Mouse (Mus musculus) A20 (cell line): ENCODE results near the gene Krt6b.
"Not testable (repeated sequence)": the region's sequence is repeated elsewhere in the genome, so short reads cannot be mapped to it uniquely, and the experiment has no call there.

Experiments used
- DNase-seq: peaks from one replicate; pipeline ENCODE4 v3.0.0-alpha.2; 2011; ENCODE audit warnings: low read depth, low spot score

Gene Krt6b

GRCm38 (mm10) chr15:101680187-101680586 lies at the start of gene Krt6b:
Gene Krt6b (minus strand): TSS chr15:101680287.
- no peak for DNase-seq

- DNase-seq: no peak
Measured at GRCm38 (mm10) chr15:101724686-101725085, 44.6 kb upstream of the Krt6b start.

- no peak for DNase-seq
Measured at GRCm38 (mm10) chr15:101715831-101716230, 35.7 kb upstream of the Krt6b start.

- no peak for DNase-seq
Measured at GRCm38 (mm10) chr15:101714356-101714755, 34.3 kb upstream of the Krt6b start.

GRCm38 (mm10) chr15:101713731-101714130 lies 33.6 kb upstream of the Krt6b start:
- no peak for DNase-seq

- no peak for DNase-seq
Measured at GRCm38 (mm10) chr15:101712720-101713119, 32.6 kb upstream of the Krt6b start, which contains the start of gene Krt5. Gene Krt5 (minus strand): TSS chr15:101712898.

- peak; percentile 24 for DNase-seq
Measured at GRCm38 (mm10) chr15:101708683-101709082, 28.6 kb upstream of the Krt6b start.

- no peak for DNase-seq
Measured at GRCm38 (mm10) chr15:101707454-101707853, 27.4 kb upstream of the Krt6b start.

GRCm38 (mm10) chr15:101704066-101704465 lies 24.0 kb upstream of the Krt6b start:
- peak; percentile 36 for DNase-seq

GRCm38 (mm10) chr15:101702380-101702779 lies 22.3 kb upstream of the Krt6b start:
- DNase-seq: no peak

- no peak for DNase-seq
Measured at GRCm38 (mm10) chr15:101699866-101700265, 19.8 kb upstream of the Krt6b start.

- DNase-seq: no peak
Measured at GRCm38 (mm10) chr15:101699192-101699591, 19.1 kb upstream of the Krt6b start.

GRCm38 (mm10) chr15:101697326-101698188 lies 17.5 kb upstream of the Krt6b start:
- DNase-seq: no peak

- DNase-seq: no peak
Measured at GRCm38 (mm10) chr15:101694207-101694606, 14.1 kb upstream of the Krt6b start, which contains the start of gene Krt6a. Gene Krt6a (minus strand): TSS chr15:101694307.

- DNase-seq: not testable (repeated sequence)
Measured at GRCm38 (mm10) chr15:101690460-101690859, 10.4 kb upstream of the Krt6b start.

- no peak for DNase-seq
Measured at GRCm38 (mm10) chr15:101688161-101688560, 8.1 kb upstream of the Krt6b start.

- DNase-seq: no peak
Measured at GRCm38 (mm10) chr15:101675978-101676377, 4.1 kb downstream of the Krt6b start.

GRCm38 (mm10) chr15:101652736-101653265 lies 27.3 kb downstream of the Krt6b start:
- no peak for DNase-seq

- no peak for DNase-seq
Measured at GRCm38 (mm10) chr15:101647280-101647679, 32.8 kb downstream of the Krt6b start, which contains the start of gene Gm5478. Gene Gm5478 (minus strand): TSS chr15:101647380.

- DNase-seq: no peak
Measured at GRCm38 (mm10) chr15:101627884-101628283, 52.2 kb downstream of the Krt6b start, which contains the start of gene Gm5414. Gene Gm5414 (minus strand): TSS chr15:101628188.
